Mouse (Mus musculus): ENCODE data around the gene Fam111a. TPM values are rescaled to one million over a fixed set of nuclear protein-coding genes. Genes with fewer than 3 reads are reported as not detected.
"Not testable (repeated sequence)": the region's sequence is repeated elsewhere in the genome, so short reads cannot be mapped to it uniquely, and the experiment has no call there.

The Fam111a gene
- 148 to 161 TPM (median 159 TPM) in 3 replicates for total RNA-seq (2017)

DNA sequence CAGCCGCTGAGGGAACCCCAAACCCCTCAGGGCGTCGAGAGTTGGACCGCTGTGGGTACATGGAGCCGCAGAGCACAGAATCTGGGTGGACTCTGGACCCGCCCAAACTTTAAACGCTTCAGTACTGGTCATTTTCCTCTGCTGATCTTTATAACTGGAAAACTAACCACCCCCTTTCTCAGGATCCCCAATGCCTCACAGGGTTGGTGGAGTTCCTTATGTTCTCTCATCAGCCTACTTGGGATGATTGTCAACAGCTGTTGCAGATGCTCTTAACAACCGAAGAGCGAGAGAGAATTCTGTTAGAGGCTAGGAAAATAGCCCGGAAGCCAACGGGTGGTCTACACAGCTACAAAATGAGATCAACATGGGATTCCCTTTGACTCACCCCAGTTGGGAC, at the start of gene Fam111a:
Gene Fam111a, plus strand, starts transcription at position 301 of the 400 bp plus-strand sequence.
- ATAC-seq (replicated peaks; ENCODE audit: insufficient number of reproducible peaks, low FRiP score, low TSS enrichment, poor library complexity, severe bottlenecking), result not testable (repeated sequence)

DNA sequence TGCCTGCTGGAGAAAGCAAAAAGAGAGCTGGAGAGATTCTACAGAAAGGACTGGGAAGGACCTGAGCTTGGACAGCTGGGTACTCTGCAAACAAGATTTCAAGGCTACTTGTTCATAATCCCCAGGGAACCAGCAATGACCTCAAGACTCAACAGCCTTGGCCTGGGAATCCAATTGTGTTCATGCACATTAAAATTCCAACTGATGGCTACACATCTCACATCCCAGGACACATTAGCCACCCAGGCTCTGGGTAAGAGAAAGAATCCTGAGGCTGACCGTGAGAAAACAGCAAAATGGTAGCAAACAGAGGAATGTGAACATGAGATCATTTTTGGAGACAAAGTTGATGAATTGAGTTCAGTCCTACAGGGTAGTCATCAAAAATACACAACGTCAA, 49.3 kb upstream of the Fam111a start:
- no peak for ATAC-seq (replicated peaks; ENCODE audit: insufficient number of reproducible peaks, low FRiP score, low TSS enrichment, poor library complexity, severe bottlenecking)

DNA sequence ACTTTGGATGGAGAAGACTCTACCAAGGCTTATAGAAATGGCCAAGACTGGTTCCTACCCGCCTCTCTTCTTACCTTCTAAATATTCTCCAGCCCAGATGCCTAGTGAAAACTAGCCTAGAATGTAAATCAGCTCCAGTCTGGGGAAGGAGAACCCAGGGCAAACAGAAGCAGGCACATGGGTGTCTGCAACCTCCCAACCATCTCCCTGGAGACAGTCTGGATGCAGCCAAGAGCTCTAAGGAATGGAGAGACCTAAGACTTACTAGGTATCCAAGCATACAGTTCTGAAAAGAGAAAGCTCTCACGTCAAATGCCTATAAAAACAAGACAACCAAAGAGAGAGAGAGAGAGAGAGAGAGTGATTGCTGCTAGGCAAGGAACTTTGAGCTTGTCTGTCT, 47.6 kb upstream of the Fam111a start:
- no peak for ATAC-seq (replicated peaks; ENCODE audit: insufficient number of reproducible peaks, low FRiP score, low TSS enrichment, poor library complexity, severe bottlenecking)

DNA sequence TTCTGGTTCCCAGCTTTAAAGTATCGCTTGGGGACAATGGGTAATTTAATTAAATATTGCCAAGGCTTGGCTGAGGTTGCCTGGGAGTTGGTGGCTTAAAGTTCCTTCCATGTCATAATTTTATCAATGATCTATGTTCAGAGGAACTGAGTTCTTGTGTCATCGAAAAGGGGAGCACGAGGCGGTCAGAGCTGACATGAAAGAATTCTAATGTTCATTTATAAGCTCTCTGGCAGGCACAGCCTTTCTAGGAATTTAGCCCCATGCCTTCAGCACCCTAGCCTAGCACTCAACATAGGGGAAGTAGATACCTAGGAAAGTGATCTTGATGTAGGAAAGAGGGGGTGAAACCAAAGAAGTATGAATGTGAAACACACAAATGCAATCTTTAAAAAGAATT, 47.2 kb upstream of the Fam111a start:
- ATAC-seq (replicated peaks; ENCODE audit: insufficient number of reproducible peaks, low FRiP score, low TSS enrichment, poor library complexity, severe bottlenecking), result no peak

DNA sequence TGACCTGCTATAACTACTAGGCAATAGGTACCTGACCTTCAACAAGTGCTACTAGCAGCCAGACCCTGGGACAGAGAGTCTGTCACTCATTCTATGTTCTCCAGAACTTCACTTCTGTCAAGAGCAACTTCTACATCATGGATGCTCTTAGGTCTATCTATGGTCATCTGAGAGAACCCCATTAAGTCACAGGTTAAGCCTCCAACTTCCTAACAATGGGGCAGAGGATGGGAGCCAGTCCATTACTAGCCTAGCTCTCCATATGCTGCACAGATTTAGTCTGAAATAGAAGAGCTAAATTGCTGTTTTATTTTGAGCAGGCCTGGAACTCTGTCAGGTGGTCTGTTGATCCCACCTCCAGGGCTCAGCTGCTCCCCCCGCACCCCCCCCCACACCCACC, 46.6 kb upstream of the Fam111a start:
- ATAC-seq (replicated peaks; ENCODE audit: insufficient number of reproducible peaks, low FRiP score, low TSS enrichment, poor library complexity, severe bottlenecking), result no peak

DNA sequence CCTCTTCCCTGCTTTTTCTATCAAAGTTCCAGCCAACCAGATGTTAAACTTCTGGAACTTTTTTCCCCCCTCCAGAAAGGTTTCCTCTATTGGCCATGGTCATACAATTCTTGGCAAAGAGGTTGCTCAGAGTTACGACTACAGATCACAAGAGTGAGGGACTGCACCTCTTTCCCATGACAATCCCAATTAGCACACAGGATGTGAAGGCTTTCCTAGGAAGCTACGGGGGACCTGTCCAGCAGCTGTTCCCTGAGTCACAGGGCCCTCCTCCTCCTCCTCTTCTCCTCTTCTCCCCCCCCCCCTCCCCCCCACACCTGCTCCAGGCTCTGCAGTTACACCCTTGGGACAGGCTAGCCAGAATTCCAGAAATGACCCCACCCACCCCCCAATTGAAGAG, 46.1 kb upstream of the Fam111a start:
- ATAC-seq (replicated peaks; ENCODE audit: insufficient number of reproducible peaks, low FRiP score, low TSS enrichment, poor library complexity, severe bottlenecking), result no peak

DNA sequence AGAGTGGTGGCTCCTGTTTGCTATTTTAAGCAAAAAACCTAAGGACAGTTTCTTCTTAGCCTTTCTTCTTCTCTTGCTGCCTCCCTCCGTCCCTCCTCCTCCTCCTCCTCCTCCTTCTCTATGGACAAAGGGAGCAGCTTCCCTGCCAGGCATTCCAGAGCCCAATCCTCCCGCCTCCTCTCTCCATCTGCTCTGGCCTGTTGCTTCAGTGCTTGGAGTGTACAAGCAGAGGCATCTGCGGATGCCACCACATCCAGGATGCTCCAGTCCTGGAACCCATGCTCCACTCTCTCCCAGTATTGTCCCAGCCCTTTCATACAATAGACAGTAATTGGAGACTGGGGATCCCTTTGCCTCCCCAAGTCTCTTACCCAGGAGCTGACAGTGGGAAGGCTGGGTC, 45.4 kb upstream of the Fam111a start:
- no peak for ATAC-seq (replicated peaks; ENCODE audit: insufficient number of reproducible peaks, low FRiP score, low TSS enrichment, poor library complexity, severe bottlenecking)

DNA sequence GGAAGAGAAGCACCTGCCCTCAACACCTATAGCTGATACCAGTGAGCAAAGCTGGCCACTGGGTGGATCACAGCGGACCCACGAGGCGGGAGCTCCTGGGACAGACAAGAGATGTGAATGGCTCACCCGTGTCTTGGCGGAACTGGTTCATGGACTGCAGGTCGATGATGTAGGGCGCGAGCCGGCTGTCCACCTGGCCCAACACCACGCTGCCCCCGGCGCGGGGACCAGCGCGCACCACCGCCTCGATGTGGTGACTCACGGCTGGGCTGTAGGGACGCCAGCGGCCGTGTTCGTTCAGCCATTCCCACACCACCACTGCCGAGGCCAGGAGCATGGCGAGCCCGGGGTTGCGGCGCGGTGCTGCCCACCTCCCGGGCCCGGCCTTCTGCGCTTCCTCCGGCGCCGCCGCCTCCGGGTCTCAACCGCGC, 44.6 kb upstream of the Fam111a start:
- ATAC-seq (replicated peaks; ENCODE audit: insufficient number of reproducible peaks, low FRiP score, low TSS enrichment, poor library complexity, severe bottlenecking), result 0 out of 2 replicates have a peak, but pooled peaks have one; percentile 14

DNA sequence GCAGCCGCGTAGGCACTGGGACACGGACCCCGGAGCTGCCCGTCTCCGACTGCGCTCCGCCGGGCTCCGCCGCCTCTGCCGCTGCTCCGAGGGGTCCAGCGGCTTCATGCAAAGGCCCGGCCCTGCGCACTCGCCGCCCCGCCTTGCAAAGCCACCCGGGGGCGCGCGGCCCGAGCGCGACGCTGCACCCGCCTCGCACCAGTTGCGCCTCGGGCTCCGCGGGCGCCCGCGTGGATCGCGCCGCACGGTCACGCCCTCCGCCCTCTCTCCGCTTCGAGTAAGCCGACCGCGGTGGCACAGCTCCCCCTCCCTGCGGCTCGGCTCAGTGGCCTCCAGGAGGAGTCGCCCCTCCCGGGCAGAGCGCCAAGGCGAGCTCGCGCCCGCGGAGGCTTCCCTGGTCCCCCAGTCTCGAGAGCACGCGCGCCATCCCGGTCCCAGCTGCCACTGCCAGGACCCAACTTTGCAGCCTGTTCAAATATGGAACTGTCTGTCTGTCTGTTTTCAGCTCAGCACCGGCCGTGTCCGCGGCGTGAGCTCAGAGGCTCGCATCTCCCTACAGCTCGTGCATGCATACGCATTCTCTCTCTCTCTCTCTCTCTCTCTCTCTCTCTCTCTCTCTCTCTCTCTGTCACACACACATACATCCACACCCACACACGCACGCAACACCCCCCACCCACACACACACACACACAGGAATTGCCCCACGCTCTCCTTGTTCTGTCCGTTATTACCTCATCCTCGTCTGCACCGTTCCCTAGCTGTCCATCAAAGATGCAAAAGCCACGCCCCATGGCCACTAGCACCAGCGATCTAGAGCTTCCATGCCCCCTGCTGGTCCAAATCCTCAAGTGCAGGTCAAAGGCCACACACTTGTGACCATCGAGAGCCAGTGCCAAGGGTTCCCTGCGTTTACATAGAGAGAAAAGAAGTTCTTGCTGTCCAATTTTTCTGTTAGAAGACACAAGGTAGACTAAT, 43.9 kb upstream of the Fam111a start, which contains the start of gene Dtx4:
Gene Dtx4, minus strand, starts transcription at position 85 of the 978 bp plus-strand sequence.
- peak; percentile 99 for ATAC-seq (replicated peaks; ENCODE audit: insufficient number of reproducible peaks, low FRiP score, low TSS enrichment, poor library complexity, severe bottlenecking)

DNA sequence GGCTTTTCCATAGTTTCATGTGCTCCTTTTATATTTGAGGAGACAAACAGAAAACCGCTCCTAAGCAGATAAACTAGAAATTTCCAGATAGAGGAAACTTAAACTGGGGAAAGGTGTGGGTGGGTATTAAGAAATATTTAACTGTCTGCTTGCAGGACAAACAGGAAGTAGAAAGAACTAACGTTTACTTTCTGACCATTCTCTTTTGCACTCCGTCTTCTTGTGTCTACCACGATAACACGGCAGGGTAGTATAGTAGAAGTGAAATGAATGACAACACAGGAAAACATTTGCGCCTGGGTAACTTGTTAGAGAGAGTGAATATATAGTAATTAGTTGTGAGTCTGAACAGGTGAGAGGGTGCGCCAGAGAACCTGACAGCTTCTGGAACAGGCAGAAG, 42.8 kb upstream of the Fam111a start:
- no peak for ATAC-seq (replicated peaks; ENCODE audit: insufficient number of reproducible peaks, low FRiP score, low TSS enrichment, poor library complexity, severe bottlenecking)

DNA sequence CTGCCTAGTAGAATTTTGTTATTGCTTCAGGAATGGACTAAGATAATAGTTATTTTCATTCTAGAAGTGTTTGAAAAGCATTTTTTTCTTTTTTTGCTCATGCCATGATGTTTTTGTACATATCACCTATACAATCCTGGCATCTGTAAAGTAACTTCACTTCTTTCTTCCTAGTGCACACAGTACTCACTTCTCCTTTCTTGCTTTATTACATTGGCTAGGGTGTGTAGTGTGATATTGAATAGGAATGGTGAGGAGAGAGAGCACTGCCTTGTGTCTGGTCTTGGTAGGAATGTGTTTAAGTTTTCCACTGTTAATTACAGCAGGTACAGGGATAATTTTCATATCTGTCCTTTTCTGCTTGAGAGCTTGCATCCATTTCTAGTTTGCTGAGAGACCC, 30.9 kb upstream of the Fam111a start:
- ATAC-seq (replicated peaks; ENCODE audit: insufficient number of reproducible peaks, low FRiP score, low TSS enrichment, poor library complexity, severe bottlenecking), result no peak

DNA sequence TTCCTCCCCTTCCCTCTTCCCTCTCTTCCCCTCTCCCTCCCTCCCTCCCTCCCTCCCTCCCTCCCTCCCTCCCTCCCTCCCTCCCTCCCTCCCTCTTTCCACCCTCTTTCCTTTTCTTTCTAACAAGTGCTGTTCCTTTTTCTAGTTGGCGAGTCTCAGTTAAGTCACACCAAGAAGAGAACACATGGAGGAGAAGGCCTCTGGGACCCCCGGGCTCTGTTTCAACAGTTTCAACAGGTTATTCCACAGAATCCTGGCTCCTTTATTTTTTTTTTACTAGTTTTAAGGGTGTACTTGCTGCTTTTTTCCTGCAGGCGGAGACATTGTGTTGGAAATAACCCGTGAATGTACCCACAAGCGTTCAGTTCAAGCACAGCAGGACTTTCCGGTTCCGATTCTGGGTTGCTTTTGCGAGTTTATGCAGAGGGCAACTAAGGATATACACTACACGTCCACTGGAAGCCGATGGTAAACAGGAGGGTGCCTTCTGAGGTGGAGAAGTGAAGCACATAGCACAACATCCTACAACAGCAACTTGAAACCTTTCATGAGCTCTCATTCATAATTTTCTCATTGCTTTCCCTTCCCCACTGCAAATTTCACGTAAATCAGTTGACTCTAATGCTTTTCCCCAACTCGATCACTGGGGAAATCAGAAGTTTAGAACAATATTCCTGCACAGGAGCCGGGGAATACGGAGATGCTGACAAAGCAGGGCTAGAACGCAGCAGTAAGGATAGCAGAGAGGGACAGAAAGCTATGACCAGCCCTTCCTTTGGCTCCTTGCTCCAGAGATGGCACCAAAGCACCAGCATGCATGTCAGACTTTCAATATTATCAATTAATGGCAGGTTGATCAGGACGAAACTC, 27.6 kb upstream of the Fam111a start:
- ATAC-seq (replicated peaks; ENCODE audit: insufficient number of reproducible peaks, low FRiP score, low TSS enrichment, poor library complexity, severe bottlenecking), result peak; percentile 73

DNA sequence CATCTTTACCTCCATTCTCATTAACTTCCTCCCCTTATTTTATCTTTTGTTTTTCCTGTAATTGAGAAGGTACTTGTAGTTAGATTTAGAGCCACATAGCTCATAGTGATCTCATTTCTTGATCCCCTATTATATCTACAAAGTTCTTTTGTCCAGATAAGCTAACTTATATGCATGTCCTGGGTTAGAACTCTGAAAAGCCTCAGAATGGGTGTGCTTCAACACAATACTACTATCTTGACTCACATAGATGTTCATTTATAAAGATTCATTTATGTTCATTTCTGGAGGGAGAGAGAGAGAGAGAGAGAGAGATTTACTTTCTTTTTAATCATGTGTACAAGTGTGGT, 27.0 kb upstream of the Fam111a start:
- no peak for ATAC-seq (replicated peaks; ENCODE audit: insufficient number of reproducible peaks, low FRiP score, low TSS enrichment, poor library complexity, severe bottlenecking)

DNA sequence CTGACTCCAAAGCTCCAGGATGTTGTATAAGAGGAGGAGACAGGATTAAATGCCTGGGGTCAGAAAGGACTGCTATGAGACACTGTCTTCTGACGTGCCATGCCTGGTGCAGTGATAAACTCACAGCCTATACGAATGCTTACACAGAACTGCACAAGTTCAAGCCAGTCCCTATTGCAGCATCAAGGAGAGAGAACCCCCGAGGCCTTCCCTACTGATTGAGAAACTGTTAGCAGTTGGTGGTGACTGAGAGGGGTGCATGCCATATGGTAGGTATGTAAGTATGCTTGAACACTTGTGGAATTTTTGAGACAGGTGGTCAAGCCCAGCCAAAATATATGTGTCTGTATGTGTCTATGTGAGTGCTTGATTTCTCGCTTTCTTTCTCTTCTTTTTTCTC, 22.2 kb upstream of the Fam111a start:
- ATAC-seq (replicated peaks; ENCODE audit: insufficient number of reproducible peaks, low FRiP score, low TSS enrichment, poor library complexity, severe bottlenecking), result no peak

DNA sequence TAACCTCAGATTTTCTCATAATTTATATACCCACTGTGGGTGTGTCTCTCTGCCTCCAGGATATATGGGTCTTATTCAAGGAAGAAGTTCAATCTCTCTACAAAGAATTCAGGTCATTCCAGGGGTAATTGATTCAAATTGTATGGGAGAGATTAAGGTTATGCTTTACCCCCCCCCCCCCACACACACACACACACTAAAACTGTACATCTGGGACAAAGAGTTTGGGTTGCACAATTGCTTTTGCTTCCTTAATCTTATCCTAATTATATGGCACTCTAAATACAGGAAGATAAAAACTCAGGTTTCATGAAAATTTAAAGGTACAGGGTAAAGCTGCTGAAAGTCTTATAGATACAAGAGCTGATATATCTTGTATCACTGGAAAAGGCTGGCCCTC, 8.4 kb upstream of the Fam111a start:
- ATAC-seq (replicated peaks; ENCODE audit: insufficient number of reproducible peaks, low FRiP score, low TSS enrichment, poor library complexity, severe bottlenecking), result no peak

DNA sequence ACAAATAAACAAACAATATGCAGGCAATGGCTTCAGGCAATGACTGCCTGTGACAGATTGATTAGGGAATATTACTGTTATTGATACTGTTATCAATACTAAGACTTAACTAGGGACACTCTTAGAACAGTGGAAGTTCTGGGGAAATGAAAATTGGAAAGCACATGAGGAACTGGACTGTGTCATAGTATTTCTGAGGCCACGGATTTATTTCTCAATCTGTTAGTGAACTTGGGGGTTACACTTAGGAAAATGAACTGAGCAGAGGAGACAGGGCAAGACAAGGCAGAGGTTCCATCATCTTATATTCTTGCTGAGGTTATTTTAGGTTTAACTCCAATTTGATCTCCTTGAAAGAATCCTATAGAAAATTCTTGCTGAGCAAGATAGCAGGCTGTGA, 5.6 kb upstream of the Fam111a start:
- no peak for ATAC-seq (replicated peaks; ENCODE audit: insufficient number of reproducible peaks, low FRiP score, low TSS enrichment, poor library complexity, severe bottlenecking)

DNA sequence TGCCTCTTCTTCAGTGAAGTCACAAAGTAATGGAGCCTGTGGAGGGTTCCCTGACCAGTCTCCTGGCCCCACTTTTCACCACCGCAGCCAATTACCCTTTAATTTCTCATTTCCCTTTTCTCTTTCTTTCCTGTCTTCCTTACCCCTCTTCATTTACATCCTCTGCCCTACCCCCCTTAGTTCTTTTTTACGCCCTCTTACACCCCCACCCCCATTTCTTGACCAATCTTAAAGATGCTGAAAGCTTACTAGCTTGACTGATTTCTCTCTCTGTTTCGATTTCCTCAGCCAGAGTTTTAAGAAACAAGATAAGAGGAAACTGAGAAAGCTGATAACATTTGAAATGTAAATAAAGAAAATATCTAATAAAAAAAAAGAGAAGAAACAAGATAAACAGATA, 4.8 kb upstream of the Fam111a start:
- ATAC-seq (replicated peaks; ENCODE audit: insufficient number of reproducible peaks, low FRiP score, low TSS enrichment, poor library complexity, severe bottlenecking), result no peak

DNA sequence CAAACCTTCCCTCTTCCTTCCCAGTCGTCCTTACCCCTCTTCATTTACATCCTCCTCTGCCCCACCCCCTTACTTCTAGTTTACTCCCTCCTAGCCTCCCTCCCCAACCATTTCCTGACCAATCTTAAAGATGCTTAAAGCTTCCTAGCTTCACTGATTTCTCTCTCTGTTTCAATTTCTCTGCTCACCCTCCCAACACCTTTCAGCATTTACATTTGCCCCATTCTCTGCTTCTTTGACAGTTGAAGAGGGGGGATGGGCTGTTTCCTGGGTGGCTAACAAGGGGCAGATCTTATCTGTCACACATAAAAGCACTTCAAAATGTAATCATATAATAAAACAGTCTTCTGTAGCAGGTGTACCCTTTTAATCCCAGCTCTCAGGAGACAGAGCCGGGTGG, 3.9 kb upstream of the Fam111a start:
- no peak for ATAC-seq (replicated peaks; ENCODE audit: insufficient number of reproducible peaks, low FRiP score, low TSS enrichment, poor library complexity, severe bottlenecking)

DNA sequence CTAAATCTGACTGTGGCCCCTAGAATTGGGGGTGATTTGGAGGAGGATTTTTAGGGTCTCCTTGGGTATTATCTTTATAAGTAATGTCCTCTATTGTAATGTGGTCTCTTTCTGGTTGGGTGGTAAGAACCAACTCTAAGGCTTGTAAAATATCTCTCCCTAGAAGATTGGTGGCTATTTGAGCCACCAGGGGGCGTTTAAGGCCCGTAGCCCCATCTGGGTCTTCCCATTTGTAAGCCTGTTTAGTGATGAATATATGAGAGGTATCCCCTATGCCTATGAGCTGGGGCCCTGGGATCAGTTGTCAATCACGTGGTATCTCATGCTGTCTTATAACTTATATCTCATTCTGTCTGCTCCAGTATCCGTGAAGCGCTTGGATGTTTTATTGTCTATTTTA, 3.6 kb downstream of the Fam111a start:
- 0 out of 2 replicates have a peak, but pooled peaks have one; percentile 50 for ATAC-seq (replicated peaks; ENCODE audit: insufficient number of reproducible peaks, low FRiP score, low TSS enrichment, poor library complexity, severe bottlenecking)
